Mouse (Mus musculus): ENCODE measurements around the gene Sar1a.
A peak's percentile ranks its signal among the peaks of the same experiment; 100 is the strongest.

The Sar1a gene

DNA sequence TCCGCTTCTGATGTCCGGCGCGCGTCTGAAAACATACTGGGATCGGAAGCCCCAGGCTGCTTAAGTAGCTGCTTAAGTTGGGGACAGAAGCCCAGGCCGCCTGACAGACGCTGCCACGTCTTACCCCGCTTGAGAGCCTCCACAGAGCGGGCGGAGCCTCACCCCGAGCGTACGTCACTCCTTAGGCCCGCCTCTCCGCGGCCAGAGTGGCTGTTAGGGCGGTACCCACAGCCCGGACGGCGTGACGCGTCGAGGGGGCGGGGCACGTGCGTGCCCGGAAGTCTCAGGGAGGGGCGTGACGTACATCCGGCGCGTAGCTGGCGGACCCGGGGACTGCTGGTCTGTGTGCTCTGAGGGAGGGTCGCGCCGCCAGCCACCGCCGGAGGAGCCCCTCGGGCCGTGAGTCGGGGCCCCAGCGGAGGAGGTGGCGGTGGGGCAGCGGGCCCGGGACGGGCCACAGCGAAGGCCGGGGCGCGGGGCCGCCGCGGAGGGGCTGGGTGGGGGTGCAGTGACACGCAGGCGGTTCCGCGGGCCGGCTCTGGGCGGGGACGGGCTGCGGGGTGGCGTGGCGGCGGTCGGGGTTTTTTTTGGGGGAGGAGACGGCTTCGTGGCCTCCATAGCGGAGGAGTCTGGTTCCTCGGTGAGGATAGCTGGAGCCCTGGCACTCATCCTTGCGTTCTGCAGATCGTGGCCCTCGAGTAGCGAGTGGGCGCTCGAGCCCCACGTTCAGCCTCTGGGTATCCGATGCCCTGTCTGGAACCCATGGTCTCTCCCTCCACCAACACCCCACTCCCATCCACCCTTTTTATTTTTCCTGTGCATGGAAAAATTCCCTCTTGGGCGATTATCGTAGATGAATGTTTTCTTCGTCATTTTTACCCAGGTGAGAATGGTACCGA, at the start of gene Sar1a:
Gene Sar1a (plus strand): TSS at position 285 of the 899 bp plus-strand sequence.
- peak; percentile 98 for DNase-seq

DNA sequence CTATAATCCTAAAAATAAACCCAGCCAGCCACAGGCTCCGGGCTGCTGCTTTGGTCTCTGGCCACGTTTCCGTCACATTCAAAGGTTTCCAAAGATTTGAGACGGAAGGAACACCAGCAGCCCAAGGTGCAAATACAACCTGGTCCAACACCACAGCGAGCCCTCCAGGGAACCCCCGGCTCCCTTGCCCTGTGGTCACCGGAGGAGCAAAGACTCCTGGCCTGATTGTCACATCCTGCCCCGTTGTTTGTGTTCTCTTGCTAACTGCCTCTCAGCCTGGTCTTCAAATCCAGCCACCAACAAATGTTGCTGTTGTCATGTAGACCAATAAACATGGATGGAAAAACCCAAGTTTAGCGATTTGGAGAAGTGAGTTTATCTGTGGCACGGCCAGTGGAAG, 47.7 kb upstream of the Sar1a start:
- no peak for DNase-seq

DNA sequence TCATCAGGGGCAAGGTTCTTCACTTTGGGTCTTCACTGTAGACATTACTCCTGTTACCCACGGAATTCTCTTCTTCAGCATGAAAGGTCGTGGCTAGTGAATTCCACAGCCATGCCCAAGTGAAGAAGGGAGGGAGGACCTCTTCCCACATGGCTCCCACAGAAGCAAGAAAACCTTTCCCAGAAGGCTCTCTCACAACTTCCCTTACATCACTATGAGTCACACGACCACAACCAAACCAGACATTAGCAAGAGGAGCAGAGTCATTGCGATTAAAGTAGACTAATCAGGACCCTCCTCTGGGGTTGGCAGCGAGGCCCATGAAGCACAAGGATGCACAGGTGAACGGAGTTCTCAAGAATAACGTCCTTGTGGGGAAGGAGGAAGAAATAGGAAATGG, 43.0 kb upstream of the Sar1a start:
- no peak for DNase-seq

DNA sequence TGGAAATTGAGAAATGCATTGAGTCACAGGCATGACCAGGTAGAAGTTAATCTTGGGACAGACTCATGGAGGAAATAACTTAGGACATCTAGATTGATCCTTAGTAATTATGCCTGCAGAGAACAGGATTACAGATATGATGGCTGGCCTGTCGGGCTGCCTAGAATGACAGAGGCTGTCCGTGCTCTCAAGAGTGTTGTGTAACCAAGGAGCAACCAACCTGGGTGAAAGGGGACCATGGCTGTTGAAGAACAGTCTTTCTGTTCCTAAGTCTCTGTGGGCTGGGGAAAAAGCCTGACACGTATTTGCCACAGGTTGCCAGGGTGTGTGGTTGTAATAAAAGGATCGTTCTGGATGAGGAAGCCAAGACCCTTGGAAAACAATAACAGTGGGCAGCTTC, 39.7 kb upstream of the Sar1a start:
- DNase-seq = no peak

DNA sequence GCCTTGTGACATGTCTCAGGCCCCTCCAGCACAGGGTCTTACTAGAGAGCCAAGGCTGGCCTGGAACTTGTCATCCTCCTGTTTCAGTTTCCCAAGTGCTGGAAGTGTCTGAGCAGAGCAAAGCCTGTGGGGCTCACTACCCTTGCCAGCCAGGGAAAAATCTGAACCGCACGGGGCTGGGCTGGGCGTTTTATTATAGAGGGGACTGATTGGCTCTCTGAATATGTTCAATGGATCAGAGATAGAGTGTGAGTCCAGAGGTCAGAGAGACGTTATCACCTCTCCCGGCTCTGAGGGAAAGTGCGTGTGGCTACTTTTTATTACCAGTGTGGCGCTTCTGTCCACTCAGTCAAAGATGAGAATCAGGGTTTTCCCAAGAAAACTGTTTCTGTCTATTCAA, 33.5 kb upstream of the Sar1a start:
- DNase-seq = no peak

DNA sequence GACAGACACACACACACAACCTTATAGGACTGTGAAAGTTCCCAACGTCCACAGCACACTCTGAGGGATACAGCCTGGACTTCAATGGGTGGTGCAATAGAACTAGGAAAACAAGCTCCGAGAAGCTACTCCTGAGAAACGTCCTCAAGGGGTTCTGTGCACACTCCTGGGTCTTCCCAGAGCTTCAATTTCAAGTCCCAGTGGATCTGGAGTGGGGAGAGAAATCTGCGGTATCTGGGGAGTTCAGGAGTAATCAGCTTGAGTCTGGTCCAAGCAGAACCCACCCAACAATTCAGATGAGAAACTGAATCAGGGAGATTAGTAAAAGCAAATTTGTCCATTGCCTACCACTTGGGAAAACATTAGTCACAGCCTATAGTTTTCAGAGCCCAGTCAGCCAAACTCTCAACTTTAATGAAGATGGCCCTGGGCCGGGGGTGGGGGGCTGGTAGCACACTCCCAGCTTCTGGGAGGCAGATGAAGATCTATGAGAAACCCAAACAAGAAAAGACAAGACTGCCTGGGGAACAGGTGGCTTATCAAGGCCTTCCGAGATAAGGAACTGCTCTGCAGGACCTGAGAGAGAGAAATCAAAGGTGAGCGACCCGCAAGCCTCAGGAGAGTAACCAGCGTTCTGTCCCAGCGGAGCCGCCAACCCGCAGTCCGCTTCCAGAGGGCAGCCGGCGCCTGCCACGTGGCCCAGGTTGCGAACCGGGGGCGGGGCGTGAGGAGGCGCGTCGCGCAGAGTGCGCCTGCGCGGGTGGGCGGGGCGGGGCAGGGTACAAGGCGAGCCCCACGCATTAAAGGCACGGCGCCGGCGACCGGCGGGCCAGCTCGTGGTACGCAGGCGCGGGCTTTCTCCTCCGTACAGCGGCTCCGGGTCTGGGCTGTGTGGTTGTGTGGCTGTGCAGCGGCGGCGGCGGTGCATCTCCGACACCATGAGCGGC, 32.0 kb upstream of the Sar1a start, which contains the start of gene Ppa1:
Gene Ppa1 (plus strand): TSS at position 763 of the 947 bp plus-strand sequence.
- DNase-seq = peak; percentile 88

DNA sequence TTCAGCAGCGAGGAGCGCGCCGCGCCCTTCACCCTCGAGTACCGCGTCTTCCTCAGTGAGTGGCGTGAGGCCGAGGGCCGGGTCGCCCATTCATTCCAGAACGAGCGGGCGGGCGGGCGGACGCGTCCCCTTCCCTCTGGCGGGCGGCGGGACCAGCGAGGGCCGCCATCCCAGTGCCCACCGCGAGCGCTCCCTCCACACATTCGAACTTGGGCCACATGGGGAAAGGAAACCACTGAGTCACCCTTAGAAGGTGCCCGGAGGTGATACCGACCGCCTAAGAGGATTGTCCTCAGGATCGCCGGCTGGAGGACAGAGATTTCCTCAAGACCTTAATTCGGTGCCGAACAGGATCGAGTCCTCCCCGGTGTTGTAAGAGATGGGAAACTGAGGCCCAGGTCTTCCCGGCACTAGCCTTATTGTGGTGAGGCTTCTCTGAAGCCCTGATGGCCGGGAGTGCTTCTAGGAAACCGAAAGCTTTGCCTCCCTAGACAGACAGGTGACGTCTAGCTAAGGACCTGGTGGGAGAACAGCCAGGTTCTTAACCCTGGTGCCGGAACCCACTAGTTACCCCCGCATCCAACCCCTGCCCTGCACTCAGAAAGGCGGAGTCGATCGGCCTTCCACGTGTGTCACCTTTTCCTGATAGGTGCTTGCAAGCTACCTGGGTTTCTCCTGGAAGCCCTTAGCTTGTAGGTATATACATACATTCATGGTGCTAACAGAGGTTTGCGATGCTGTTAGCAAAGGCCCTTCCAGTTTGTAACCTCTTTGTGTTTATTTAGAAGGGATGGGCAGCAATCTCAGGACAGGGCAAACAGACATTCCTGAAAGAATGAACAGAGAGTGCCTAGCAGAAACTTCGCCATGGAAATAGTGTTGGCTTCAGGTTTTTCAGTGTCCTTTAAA, 31.1 kb upstream of the Sar1a start:
- no peak for DNase-seq

DNA sequence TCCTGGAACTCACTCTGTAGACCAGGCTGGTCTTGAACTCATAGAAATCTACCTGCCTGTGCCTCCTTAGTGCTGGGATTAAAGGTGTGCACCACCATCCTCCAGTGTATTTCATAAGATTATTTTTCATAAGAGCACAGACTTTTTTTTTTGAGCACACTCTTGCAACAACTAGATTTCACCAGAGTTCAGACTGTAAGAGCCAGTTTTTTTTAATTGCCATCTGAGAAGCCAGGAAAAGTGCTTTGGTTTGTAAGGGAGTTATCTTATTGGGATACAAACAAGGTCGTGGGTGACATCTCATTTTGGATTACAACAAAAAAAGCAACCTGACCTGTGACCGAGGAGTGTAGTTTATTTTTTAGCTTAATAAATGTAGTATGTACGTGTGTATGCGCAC, 26.0 kb upstream of the Sar1a start:
- DNase-seq = no peak

DNA sequence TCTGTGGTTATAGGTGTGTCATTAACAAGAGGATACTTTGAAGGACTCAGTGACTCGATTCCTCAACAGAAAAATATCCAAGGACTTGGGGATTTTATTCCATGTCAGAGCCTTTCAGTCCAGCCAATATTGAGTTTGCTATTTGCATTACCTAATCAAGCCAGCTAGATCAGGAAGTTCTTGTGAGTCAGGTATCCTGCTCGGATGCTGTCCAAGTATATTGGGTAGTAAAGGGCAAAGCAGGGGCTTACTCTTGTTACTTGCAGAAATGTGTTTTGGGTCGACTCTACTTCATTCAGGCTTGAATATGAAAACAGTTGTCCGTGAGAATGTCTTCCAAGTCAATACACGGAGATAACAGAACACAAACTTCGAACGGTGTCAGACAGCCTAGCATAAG, 25.4 kb upstream of the Sar1a start:
- DNase-seq = no peak

DNA sequence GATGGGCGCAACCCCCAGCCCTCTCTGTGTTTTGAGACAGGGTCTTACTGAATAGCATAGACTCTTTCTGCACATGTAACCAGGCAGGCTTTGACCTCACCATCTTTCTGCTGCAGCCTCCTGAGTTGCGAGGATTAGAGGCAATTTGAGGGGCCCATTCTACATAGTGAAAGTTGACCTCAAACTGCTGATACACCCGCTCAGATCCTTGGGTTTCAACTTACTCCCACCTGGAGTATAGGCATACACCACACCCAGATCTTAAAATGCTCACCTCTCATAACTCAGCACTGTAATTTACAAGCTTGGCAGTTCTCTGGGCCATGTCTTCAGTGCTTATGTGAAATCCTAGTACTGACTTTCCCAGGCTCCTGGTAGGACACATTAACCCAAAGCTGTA, 24.9 kb upstream of the Sar1a start:
- DNase-seq = no peak

DNA sequence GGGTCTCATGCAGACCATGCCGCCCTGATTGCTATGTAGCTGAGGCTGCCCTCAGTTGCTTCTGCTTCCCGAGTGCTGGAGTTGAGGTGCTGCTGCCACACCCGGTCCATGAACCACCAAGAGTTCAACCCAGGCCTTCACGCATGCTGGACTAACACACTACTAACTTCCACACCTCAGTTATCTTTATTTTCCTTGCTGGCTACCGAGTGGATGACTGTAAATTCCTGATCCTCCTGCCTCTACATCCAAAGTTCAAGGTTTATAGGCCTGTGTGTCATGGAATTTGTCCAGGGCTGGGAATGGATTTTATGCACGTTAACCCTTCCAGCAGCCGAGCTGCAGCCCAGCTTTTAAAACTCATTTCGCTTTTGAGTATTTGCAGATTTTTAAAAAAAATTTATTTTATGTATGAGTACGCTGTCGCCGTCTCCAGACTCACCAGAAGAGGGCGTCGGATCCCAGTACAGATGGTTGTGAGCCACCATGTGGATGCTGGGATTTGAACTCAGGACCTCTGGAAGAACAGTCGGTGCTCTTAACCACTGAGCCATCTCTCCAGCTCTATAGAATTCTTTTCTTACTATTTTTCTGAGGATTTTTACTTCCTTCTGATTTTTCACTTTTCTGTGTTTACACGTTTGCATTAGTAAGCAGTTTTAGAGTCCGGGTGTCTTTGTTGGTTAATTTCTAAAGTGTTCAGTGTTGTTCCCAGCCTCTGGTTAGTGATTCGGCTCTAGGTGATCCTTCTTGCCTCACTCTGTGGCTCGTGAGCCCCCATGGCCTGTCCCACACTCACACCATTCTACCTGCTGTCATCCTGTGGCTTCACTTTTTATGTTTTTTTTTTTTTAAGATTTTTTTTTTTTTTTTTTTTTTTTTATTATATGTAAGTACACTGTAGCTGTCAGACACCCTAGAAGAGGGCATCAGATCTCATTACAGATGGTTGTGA, 22.9 kb upstream of the Sar1a start:
- DNase-seq = no peak

DNA sequence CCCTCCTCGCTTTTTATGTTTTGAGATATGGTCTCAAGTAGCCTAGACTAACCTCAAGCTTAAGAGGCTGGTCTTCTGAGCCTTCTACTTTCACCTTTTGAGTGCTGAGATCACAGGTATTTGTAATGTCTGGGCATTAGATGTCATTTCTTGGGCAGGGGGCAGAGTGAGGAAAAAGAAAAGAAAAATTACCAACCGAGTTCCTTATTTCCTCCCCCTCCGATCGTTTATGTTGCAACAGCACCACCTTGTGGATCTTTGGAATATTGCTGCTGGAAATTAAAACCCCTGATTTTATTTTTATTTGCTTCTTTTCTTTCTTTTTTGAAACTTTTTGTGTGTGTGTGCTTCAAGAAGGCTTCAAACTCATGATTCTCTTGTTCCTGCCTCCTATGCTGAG, 22.1 kb upstream of the Sar1a start:
- no peak for DNase-seq

DNA sequence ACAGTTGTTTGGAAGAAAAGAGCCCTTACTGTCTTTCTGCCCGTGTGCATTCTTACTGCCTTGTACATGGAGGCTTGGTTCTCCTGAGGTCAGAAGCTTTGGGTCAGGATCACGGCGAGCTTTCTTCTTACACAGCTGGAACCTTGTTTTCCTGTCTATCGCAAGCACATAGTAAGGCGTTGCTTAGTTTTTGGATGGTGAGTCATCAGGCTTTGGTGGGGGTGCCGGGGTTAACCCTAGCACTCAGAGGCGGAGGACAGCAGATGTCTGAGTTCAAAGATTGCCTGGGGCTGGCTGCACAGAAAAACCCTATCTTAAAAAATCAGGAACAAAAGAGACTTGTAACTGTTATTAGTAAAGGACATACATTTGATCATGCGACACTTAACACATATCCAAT, 18.2 kb upstream of the Sar1a start:
- no peak for DNase-seq

DNA sequence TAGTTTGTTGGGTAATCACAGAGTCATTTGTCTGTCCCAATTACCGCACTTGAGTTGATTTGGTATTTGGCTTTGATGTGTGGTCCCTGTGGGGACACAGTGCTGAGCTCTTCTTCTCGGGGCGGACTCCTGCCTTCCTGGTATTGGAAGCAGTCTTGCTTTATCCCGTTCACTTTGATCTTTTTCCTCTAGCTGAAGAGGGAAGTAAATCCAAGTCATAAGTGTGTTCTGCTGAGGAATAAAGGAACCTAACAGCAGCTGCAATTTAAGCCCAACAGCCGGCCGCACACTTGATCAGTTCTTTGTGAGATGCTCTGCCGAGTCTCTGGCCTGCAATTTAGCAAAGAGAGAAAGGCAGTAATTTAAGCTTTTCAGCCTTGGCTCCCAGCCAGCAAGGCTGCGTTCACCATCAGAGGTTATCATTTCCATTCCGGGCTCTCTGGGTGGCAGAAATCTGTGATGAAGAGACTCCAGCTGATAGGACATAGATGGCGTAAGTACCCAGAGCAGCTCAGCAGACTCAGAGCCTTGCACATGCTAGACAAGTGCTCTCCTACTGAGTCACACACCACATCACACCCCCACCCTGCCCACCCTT, 17.6 kb upstream of the Sar1a start:
- DNase-seq = peak; percentile 36

DNA sequence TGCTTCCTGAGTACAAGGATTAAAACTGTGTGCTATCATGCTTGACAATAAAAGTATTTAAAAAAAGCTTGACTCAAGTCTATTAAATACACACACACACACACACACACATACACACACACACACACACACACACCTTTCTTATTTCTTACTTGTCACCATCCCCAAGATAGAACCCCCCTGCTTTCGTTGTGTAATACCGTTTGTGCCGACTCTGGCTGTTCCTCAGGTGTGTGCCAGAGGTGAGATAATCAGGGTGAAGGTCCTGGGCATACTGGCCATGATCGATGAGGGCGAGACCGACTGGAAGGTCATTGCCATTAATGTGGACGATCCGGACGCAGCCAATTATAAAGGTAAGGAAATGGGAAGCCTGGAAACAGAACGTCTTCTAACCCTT, 15.0 kb upstream of the Sar1a start:
- no peak for DNase-seq

DNA sequence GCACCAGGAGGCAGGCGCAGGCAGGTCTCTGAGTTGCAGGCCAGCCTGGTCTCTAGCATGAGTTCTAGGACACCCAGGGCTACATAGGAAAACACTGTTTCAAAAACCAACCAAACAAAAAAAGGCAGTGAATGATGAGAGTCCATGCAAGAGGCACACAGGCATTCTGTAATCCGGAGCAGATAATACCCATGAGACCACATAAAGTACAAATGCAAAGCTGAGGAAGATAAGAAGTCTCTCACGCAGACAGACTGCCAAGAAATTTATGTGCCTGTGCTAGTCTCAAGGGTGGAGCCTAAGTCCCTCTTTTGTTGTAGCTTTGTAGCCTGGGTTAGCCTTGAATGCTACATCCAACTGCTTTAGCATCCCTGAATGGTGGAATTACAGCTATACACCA, 14.4 kb upstream of the Sar1a start:
- no peak for DNase-seq

DNA sequence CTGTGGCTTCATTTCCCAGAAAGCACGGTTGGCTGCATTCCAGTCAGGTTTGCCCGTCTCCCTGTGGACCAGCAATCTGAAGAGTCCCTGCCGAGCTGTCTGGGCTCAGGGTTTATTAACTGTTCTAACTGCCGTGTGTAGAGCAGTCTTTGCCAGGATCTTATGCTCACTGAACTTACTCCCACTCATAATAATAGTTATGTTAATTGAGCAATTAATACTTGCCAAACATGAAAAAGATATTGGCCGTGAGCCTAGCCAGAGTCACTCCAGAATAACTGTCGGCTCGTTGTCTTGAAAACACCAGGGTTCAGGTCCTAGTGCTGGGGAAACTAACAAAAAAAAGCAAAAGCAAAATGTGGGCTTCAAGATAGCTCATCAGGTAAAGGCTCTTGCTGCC, 10.8 kb upstream of the Sar1a start:
- DNase-seq = no peak

DNA sequence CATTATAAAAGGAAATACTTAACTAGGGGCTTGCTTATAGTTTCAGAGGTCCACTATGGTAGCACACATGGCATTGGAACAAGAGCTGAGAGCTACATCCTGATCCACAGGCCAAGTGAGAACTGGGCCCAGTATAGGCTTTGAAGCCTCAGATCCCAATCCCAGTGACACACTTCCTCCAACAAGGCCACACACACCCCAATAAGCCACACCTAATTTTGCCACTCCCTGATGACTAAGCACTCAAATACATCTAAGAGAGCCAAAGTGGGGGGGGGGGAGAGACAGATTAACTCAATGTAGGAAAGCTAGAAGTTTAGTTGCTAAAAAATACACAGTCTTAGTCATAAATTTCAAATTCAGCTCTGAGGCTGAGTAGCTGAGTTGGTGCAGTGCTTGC, 10.2 kb upstream of the Sar1a start:
- no peak for DNase-seq

DNA sequence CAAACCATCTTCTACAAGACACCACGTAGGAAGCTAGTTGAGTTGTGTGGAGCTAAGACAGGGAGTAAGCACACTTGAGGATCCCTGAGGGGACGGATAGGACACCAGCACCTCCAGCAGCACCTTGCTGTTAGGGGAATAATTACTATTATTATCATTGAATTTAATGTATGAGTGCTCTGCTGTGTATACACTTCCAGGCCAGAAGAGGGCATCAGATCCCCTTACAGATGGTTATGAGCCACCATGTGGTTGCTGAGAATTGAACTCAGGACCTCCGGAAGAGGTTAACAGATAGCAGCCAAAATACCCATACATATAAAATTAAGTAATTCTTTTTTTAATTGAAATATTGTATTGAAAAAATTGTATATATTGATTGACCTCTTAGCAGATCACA, 9.3 kb upstream of the Sar1a start:
- DNase-seq = no peak

DNA sequence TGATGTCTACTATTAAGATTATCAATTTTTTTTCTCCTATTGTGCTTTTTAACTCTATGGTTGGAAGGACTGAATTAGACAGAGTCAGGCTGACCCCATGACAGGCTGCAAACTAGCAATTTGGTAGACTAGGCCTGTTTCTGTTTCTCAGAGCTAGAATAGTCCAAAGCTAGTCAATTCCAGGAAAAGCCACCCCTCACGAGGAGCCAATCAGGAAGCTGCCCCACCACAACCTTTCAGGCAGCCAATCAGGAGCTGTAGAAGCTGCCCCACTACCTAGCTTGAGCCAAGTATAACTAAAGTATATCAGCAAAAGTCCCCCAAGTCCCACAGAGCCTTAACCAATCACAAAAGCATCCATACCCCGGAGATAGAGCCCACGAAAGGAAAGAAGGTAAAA, 4.2 kb upstream of the Sar1a start:
- no peak for DNase-seq

DNA sequence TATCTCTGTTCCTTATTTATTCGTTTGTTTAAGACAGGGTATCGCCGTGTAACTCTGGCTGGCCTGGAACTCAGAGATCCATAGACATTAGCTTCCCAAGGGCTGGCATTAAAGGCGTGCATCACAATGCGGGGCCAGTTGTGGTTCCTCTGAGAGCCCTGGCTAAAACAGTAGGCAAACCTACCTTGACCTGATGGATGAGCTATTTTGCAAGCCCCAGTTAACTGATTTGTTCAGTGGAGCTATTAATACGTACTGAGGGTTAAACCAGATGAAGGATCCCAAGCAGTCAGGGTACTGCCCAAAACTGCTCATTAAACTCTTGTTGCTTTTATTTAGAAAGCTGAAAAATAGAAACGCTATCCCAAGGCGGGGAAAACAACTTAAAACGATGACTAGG, 554 bp upstream of the Sar1a start:
- no peak for DNase-seq

Data from right cerebral cortex, postnatal 14 days (tissue).